Mouse (Mus musculus) intestine, embryonic 14.5 days (tissue): Measurements from ENCODE around the gene Tekt3. TPM values are rescaled to one million over a fixed set of nuclear protein-coding genes. Genes with fewer than 3 reads are reported as not detected.

ENCODE experiments used
- ATAC-seq: fragments of 200-750 bp; cut with Nextera tagmentation; replicated peaks from 2 replicates; pipeline ENCODE4 v1.8.0; 2017; ENCODE audit warnings: low read depth, moderate number of reproducible peaks, moderate TSS enrichment, moderate library complexity; ENCODE audit not compliant: low FRiP score, low TSS enrichment
- DNase-seq: peaks from one replicate; pipeline ENCODE4 v3.0.0-alpha.2; 2018; ENCODE audit warnings: low spot score
- H3K27ac ChIP-seq: fragments of 300-500 bp; sonication (generic); 2 replicates; pipeline ENCODE4 v1.5.1; 2014; ENCODE audit warnings: low read depth, mild to moderate bottlenecking, control low read depth
- H3K27me3 ChIP-seq: fragments of 300-500 bp; sonication (generic); replicated peaks from 2 replicates; pipeline ENCODE4 v1.6.1; 2014; ENCODE audit warnings: low read length, control low read depth; ENCODE audit not compliant: control insufficient read depth, insufficient read depth
- H3K36me3 ChIP-seq: fragments of 300-500 bp; sonication (generic); 2 replicates; pipeline ENCODE4 v1.6.1; 2014; ENCODE audit warnings: low read length, control low read depth; ENCODE audit not compliant: control insufficient read depth, insufficient read depth
- H3K4me1 ChIP-seq: fragments of 300-500 bp; sonication (generic); replicated peaks from 2 replicates; pipeline ENCODE4 v1.6.1; 2014; ENCODE audit warnings: low read length, control low read depth, mixed read lengths; ENCODE audit not compliant: control insufficient read depth, insufficient read depth
- H3K4me2 ChIP-seq: fragments of 300-500 bp; sonication (generic); 2 replicates; pipeline ENCODE4 v1.6.1; 2014; ENCODE audit warnings: low read length
- H3K4me3 ChIP-seq: fragments of 300-500 bp; sonication (generic); 2 replicates; pipeline ENCODE4 v1.5.1; 2014; ENCODE audit warnings: low read depth, low read length, control low read depth, mixed read lengths
- H3K9ac ChIP-seq: fragments of 300-500 bp; sonication (generic); 2 replicates; pipeline ENCODE4 v1.6.1; 2014; ENCODE audit warnings: mild to moderate bottlenecking, low read length
- H3K9me3 ChIP-seq: fragments of 300-500 bp; sonication (generic); 2 replicates; pipeline ENCODE4 v1.6.1; 2016; ENCODE audit warnings: low read length, control low read depth; ENCODE audit not compliant: control insufficient read depth
- WGBS: fragments of 180-500 bp; shearing (Covaris S2); extraction: QIAGEN DNeasy Blood & Tissue Kit; methylation state at CpG from one replicate; pipeline ENCODE4 v1.1.7; 2014; 5-methylcytosine and 5-hydroxymethylcytosine counted together
- polyA plus RNA-seq: library from polyadenylated mRNA; unstranded; fragments of >200 nt; fragmentation: Nextera tagmentation; extraction: Ambion mirVana; gene quantifications from 2 replicates; pipeline ENCODE4 v1.2.1, GENCODE M21; 2014

The Tekt3 gene
- polyA plus RNA-seq, 1 experiment from 2014 or later, result not detected

DNA sequence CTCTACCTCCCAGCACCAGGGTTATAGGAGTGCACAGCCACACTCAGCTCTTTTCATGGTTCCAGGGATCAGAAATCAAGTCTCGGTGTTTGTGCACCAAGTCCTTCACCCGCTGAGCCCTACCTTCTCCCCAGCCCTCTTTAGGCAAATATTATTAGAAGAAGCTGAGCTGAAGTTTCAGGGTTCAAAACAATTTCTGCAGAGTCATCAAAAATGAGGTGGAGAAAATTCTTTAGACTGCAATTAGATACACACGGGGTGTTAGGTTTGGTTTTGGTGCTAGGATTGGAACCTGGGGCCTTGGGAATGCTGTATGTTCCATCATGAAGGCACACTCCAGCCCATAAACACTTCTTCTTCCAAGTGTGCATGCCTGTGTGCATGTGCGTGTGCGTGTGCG is 27.2 kb downstream of the Tekt3 start:
- no peak overlapping the region for H3K4me3 ChIP-seq
- ATAC-seq (no peak), DNase-seq (no peak)
- no peak overlapping the region for H3K9ac ChIP-seq
- 0 out of 2 replicates have a peak, but pooled peaks cover 4% of the 10 kb centered on the region for H3K4me1 ChIP-seq
- H3K27ac ChIP-seq, result no peak overlapping the region
- 92% methylated on average over 6 of the region's 6 CpGs for WGBS
- no peaks in the 10 kb centered on the region for H3K36me3 ChIP-seq
- H3K9me3 ChIP-seq, result peaks cover 4% of the 10 kb centered on the region; the same call in 1 of the 2 replicates
- H3K4me2 ChIP-seq, result no peak overlapping the region
- no peaks in the 10 kb centered on the region for H3K27me3 ChIP-seq

DNA sequence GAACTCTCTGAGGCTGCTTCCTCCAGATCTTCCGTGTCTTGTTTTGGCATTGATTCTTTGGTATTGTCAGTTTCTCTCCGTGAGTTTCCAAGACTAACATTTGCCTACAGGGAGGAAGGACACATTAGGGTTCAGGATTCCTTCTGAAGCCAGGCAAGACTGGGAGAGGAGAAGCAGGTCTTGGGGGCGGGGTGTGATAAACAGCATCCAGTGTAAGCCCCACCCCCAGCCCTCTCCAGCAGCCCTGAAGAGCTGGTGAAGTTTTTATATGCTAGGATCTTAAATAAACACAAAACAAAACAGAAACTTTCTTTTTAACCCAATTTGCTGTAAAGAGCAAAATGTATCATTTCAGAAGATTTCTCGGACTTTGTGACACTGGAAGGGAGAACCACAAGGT is 28.8 kb downstream of the Tekt3 start:
- no peaks in the 10 kb centered on the region for H3K27me3 ChIP-seq
- 28% methylated on average over 4 of the region's 4 CpGs for WGBS
- H3K9ac ChIP-seq, result no peak overlapping the region
- H3K27ac ChIP-seq, result no peak overlapping the region
- no peaks in the 10 kb centered on the region for H3K36me3 ChIP-seq
- H3K9me3 ChIP-seq, result no peaks in the 10 kb centered on the region
- H3K4me3 ChIP-seq, result no peak overlapping the region
- ATAC-seq (no peak), DNase-seq (no peak)
- H3K4me1 ChIP-seq, result 0 out of 2 replicates have a peak, but pooled peaks cover 4% of the 10 kb centered on the region
- no peak overlapping the region for H3K4me2 ChIP-seq

- H3K36me3 ChIP-seq, result no peaks in the 10 kb centered on the region
- no peak overlapping the region for H3K27ac ChIP-seq
- H3K9me3 ChIP-seq, result no peaks in the 10 kb centered on the region
- no peak for DNase-seq
- no peak for ATAC-seq
- no peak overlapping the region for H3K4me3 ChIP-seq
- H3K4me1 ChIP-seq, result 0 out of 2 replicates have a peak, but pooled peaks cover 4% of the 10 kb centered on the region
- no peak overlapping the region for H3K4me2 ChIP-seq
- no peak overlapping the region for H3K9ac ChIP-seq
- 86% methylated on average over 6 of the region's 6 CpGs for WGBS
- H3K27me3 ChIP-seq, result no peaks in the 10 kb centered on the region
These were observed 29.5 kb downstream of the Tekt3 start for GRCm38 (mm10) chr11:63090986-63091385.

- 58% methylated on average over 5 of the region's 5 CpGs for WGBS
- Histone ChIP-seq H3K9ac (no peak overlapping the region), H3K4me3 (no peak overlapping the region), H3K9me3 (no peaks in the 10 kb centered on the region), H3K36me3 (no peaks in the 10 kb centered on the region), H3K27me3 (no peaks in the 10 kb centered on the region), H3K4me1 (0 out of 2 replicates have a peak, but pooled peaks cover 4% of the 10 kb centered on the region), H3K27ac (no peak overlapping the region), H3K4me2 (no peak overlapping the region)
- DNase-seq (no peak), ATAC-seq (no peak)
These were observed 30.8 kb downstream of the Tekt3 start for GRCm38 (mm10) chr11:63092271-63092670.

GRCm38 (mm10) chr11:63093601-63094000 is 32.1 kb downstream of the Tekt3 start:
- no peak overlapping the region for H3K4me2 ChIP-seq
- H3K4me3 ChIP-seq, result no peak overlapping the region
- no peak overlapping the region for H3K9ac ChIP-seq
- H3K4me1 ChIP-seq, result 0 out of 2 replicates have a peak, but pooled peaks cover 4% of the 10 kb centered on the region
- DNase-seq (no peak), ATAC-seq (no peak)
- no peaks in the 10 kb centered on the region for H3K27me3 ChIP-seq
- WGBS, result 43% methylated on average over 5 of the region's 5 CpGs
- H3K27ac ChIP-seq, result 0 out of 2 replicates have a peak overlapping the region, but pooled peaks have one; percentile 38
- H3K9me3 ChIP-seq, result no peaks in the 10 kb centered on the region
- no peaks in the 10 kb centered on the region for H3K36me3 ChIP-seq

GRCm38 (mm10) chr11:63094496-63094895 is 33.0 kb downstream of the Tekt3 start:
- no peak overlapping the region for H3K4me2 ChIP-seq
- no peak for DNase-seq
- 0 out of 2 replicates have a peak, but pooled peaks cover 4% of the 10 kb centered on the region for H3K4me1 ChIP-seq
- H3K9ac ChIP-seq, result no peak overlapping the region
- H3K27ac ChIP-seq, result no peak overlapping the region
- no peak for ATAC-seq
- no peak overlapping the region for H3K4me3 ChIP-seq
- H3K36me3 ChIP-seq, result no peaks in the 10 kb centered on the region
- no peaks in the 10 kb centered on the region for H3K27me3 ChIP-seq
- H3K9me3 ChIP-seq, result no peaks in the 10 kb centered on the region
- 91% methylated on average over 8 of the region's 8 CpGs for WGBS

- Histone ChIP-seq H3K36me3 (no peaks in the 10 kb centered on the region), H3K9ac (no peak overlapping the region), H3K4me2 (no peak overlapping the region), H3K27me3 (no peaks in the 10 kb centered on the region), H3K4me3 (no peak overlapping the region), H3K9me3 (no peaks in the 10 kb centered on the region), H3K4me1 (no peaks in the 10 kb centered on the region), H3K27ac (no peak overlapping the region)
- no peak for DNase-seq
- WGBS, result 80% methylated on average over 3 of the region's 3 CpGs
- ATAC-seq, result no peak
These were observed 36.6 kb downstream of the Tekt3 start for GRCm38 (mm10) chr11:63098016-63098415.

DNA sequence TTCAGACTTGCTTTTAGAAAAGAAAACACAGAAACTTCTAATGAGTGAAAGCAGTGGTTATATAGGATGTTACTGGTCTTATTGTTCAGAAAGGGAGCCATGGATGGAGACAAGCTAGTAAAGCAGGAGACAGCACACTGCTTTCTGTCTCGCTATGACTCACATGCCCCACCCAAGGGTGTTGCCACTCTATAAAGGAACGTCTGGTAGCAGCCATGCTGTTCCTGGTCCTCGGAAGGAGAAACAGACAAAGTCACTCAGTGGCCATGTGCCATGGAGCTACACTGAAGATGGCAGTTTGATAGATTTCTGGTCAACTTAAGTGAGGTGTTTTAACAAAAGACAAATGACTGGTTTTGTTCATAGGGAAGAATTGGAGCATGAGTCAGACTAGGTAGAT is 37.9 kb downstream of the Tekt3 start:
- ATAC-seq, result no peak

GRCm38 (mm10) chr11:63103256-63103655 is 41.8 kb downstream of the Tekt3 start:
- no peak overlapping the region for H3K27ac ChIP-seq
- no peaks in the 10 kb centered on the region for H3K36me3 ChIP-seq
- DNase-seq (no peak), ATAC-seq (no peak)
- H3K27me3 ChIP-seq, result no peaks in the 10 kb centered on the region
- H3K9ac ChIP-seq, result no peak overlapping the region
- no peak overlapping the region for H3K4me3 ChIP-seq
- H3K9me3 ChIP-seq, result no peaks in the 10 kb centered on the region
- WGBS, result 64% methylated on average over 7 of the region's 7 CpGs
- no peaks in the 10 kb centered on the region for H3K4me1 ChIP-seq
- H3K4me2 ChIP-seq, result no peak overlapping the region

More for the DNA sequence above, 37.9 kb downstream of the Tekt3 start:
- WGBS, result 78% methylated on average over 3 of the region's 3 CpGs
- Histone ChIP-seq H3K9me3 (no peaks in the 10 kb centered on the region), H3K4me1 (no peaks in the 10 kb centered on the region), H3K27me3 (no peaks in the 10 kb centered on the region), H3K27ac (no peak overlapping the region), H3K36me3 (no peaks in the 10 kb centered on the region), H3K9ac (no peak overlapping the region), H3K4me2 (no peak overlapping the region), H3K4me3 (no peak overlapping the region)
- DNase-seq, result no peak
